Mouse (Mus musculus): ENCODE measurements at regions not wholly inside any gene's neighbourhood (a gene's known extent, or its start where the extent isn't known, plus 50 kb on each side); places are given as distances from the start of the nearest gene placed in this dataset.
"Not testable (repeated sequence)": the region's sequence is repeated elsewhere in the genome, so short reads cannot be mapped to it uniquely, and the experiment has no call there.

- no peak for DNase-seq (ENCODE audit: low spot score in 2 of 2)
Measured at GRCm38 (mm10) chr15:24348975-24349560, 1064.5 kb downstream of the Basp1 start.

GRCm38 (mm10) chr15:24335876-24336275 is 1077.7 kb downstream of the Basp1 start:
- DNase-seq (ENCODE audit: low spot score in 2 of 2): not testable (repeated sequence)

GRCm38 (mm10) chr15:24303123-24303522 is 1110.4 kb downstream of the Basp1 start:
- not testable (repeated sequence) for DNase-seq (ENCODE audit: low spot score in 2 of 2)

- DNase-seq (ENCODE audit: low spot score in 2 of 2): no peak
Measured at GRCm38 (mm10) chr15:24297236-24297635, 1116.3 kb downstream of the Basp1 start.

GRCm38 (mm10) chr15:24296798-24297197 is 1116.8 kb downstream of the Basp1 start:
- no peak for DNase-seq (ENCODE audit: low spot score in 2 of 2)

GRCm38 (mm10) chr15:24275100-24275499 is 1138.5 kb downstream of the Basp1 start:
- no peak for DNase-seq (ENCODE audit: low spot score in 2 of 2)

- DNase-seq (ENCODE audit: low spot score in 2 of 2): no peak
Measured at GRCm38 (mm10) chr15:24267360-24267759, 1146.2 kb downstream of the Basp1 start.
